Mouse (Mus musculus) bone marrow macrophage, adult 2 months (primary cell): ENCODE data around the gene Myo5a.

ENCODE experiments used
- CTCF ChIP-seq: IDR thresholded peaks from 2 replicates; pipeline ENCODE4 v1.5.1; 2012; ENCODE audit warnings: low read depth, mild to moderate bottlenecking, low read length, moderate library complexity
- POLR2A ChIP-seq: IDR thresholded peaks from 2 replicates; pipeline ENCODE4 v1.6.1; 2012; ENCODE audit warnings: mild to moderate bottlenecking, low read depth, low read length, borderline replicate concordance

GRCm38 (mm10) chr9:75258792-75259191 is 188.0 kb downstream of the Myo5a start:
- TF ChIP-seq CTCF = no peak
- no peak for TF ChIP-seq POLR2A
